Mouse (Mus musculus): ENCODE measurements around the gene Nr4a2.

DNA sequence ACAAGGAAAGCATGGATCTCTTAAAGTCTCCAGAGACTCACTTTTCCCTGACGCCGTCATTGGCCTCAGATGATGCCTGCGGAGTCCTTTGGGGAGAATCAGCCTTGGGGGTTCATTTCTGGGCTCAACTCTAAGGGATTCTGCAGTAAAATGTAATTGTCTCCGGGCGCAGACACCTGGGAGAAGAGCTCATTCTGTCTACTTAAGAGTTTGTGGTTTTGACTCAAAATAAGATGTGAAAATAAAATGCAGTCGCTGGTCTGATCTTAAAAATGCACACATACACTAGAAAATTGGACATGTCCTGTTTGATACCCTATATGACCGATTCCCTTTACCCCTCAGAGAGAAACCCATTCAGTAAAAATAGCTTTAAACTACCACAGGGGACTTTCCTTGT is 18.4 kb downstream of the Nr4a2 start:
- TF ChIP-seq CTCF (conservative IDR thresholded peaks at IDR 0.05 in 1 of 2, IDR thresholded peaks at IDR 0.05 in 1 of 2; ENCODE audit: low read depth in 2 of 2, low read length in 2 of 2) (no peak), JUND (conservative IDR thresholded peaks at IDR 0.05; ENCODE audit: low read depth, low read length) (no peak)

Data from CH12.LX (cell line).